Mouse (Mus musculus): ENCODE measurements at regions not wholly inside any gene's neighbourhood (a gene's known extent, or its start where the extent isn't known, plus 50 kb on each side); places are given as distances from the start of the nearest gene placed in this dataset.

GRCm38 (mm10) chr10:21672171-21672570 is 79.2 kb downstream of the 1700020N01Rik start:
- DNase-seq: no peak

- no peak for DNase-seq
Measured at GRCm38 (mm10) chr10:21672666-21673065, 79.7 kb downstream of the 1700020N01Rik start.

- no peak for DNase-seq
Measured at GRCm38 (mm10) chr10:21673831-21674230, 80.9 kb downstream of the 1700020N01Rik start.

GRCm38 (mm10) chr10:21675786-21676185 is 82.8 kb downstream of the 1700020N01Rik start:
- DNase-seq: no peak

- no peak for DNase-seq
Measured at GRCm38 (mm10) chr10:21677911-21678310, 85.0 kb downstream of the 1700020N01Rik start.

- no peak for DNase-seq
Measured at GRCm38 (mm10) chr10:21678372-21678771, 85.4 kb downstream of the 1700020N01Rik start.

GRCm38 (mm10) chr10:21678811-21679451 is 86.0 kb downstream of the 1700020N01Rik start:
- peak; percentile 61 for DNase-seq

GRCm38 (mm10) chr10:21680789-21681188 is 87.8 kb downstream of the 1700020N01Rik start:
- DNase-seq: no peak

- DNase-seq: no peak
Measured at GRCm38 (mm10) chr10:21684286-21685013, 91.5 kb downstream of the 1700020N01Rik start.

- DNase-seq: peak; percentile 60
Measured at GRCm38 (mm10) chr10:21685122-21685798, 92.3 kb downstream of the 1700020N01Rik start.

GRCm38 (mm10) chr10:21686060-21686459 is 93.1 kb downstream of the 1700020N01Rik start:
- DNase-seq: peak; percentile 40

GRCm38 (mm10) chr10:21687484-21687883 is 94.5 kb downstream of the 1700020N01Rik start:
- DNase-seq: no peak

- DNase-seq: no peak
Measured at GRCm38 (mm10) chr10:21688513-21688912, 95.6 kb downstream of the 1700020N01Rik start.

GRCm38 (mm10) chr10:21689847-21690269 is 96.9 kb downstream of the 1700020N01Rik start:
- DNase-seq: no peak

GRCm38 (mm10) chr10:21695185-21695584 is 102.2 kb downstream of the 1700020N01Rik start:
- DNase-seq: no peak

- no peak for DNase-seq
Measured at GRCm38 (mm10) chr10:21696671-21697070, 103.7 kb downstream of the 1700020N01Rik start.

- DNase-seq: no peak
Measured at GRCm38 (mm10) chr10:21701580-21701979, 108.6 kb downstream of the 1700020N01Rik start.

GRCm38 (mm10) chr10:21702134-21702533 is 109.2 kb downstream of the 1700020N01Rik start:
- DNase-seq: no peak

- DNase-seq: no peak
Measured at GRCm38 (mm10) chr10:21711866-21712265, 118.9 kb downstream of the 1700020N01Rik start.

GRCm38 (mm10) chr10:21712828-21713227 is 119.9 kb downstream of the 1700020N01Rik start:
- DNase-seq: no peak

- no peak for DNase-seq
Measured at GRCm38 (mm10) chr10:21715436-21715835, 122.5 kb downstream of the 1700020N01Rik start.

- DNase-seq: no peak
Measured at GRCm38 (mm10) chr10:21718189-21718588, 125.2 kb downstream of the 1700020N01Rik start.

- peak; percentile 38 for DNase-seq
Measured at GRCm38 (mm10) chr10:21724351-21724750, 131.4 kb downstream of the 1700020N01Rik start.

Data from gastrocnemius, postnatal 25 days (tissue).